Mouse (Mus musculus) midbrain, postnatal 0 days (tissue): ENCODE measurements around the gene Arhgef19. TPM values are rescaled to one million over a fixed set of nuclear protein-coding genes. Genes with fewer than 3 reads are reported as not detected.
A peak's percentile ranks its signal among the peaks of the same experiment; 100 is the strongest.

Experiments used
- ATAC-seq: fragments of 200-750 bp; cut with Nextera tagmentation; 2 replicates; pipeline ENCODE4 v1.8.0; 2017; ENCODE audit warnings: moderate number of reproducible peaks, mild to moderate bottlenecking, moderate TSS enrichment, moderate library complexity; ENCODE audit not compliant: low FRiP score
- DNase-seq: peaks from one replicate; pipeline ENCODE4 v3.0.0-alpha.2; 2015; ENCODE audit warnings: low spot score
- H3K27ac ChIP-seq: fragments of 300-500 bp; sonication (generic); 2 replicates; pipeline ENCODE4 v1.5.1; 2014; ENCODE audit warnings: low read depth, mild to moderate bottlenecking, low read length, mixed read lengths
- H3K27me3 ChIP-seq: fragments of 300-500 bp; sonication (generic); 2 replicates; pipeline ENCODE4 v1.6.1; 2014; ENCODE audit warnings: low read length, control low read depth, mixed read lengths; ENCODE audit not compliant: insufficient read depth
- H3K36me3 ChIP-seq: fragments of 300-500 bp; sonication (generic); 2 replicates; pipeline ENCODE4 v1.6.1; 2014; ENCODE audit warnings: low read length, control low read depth, mixed read lengths; ENCODE audit not compliant: insufficient read depth
- H3K4me1 ChIP-seq: fragments of 300-500 bp; sonication (generic); 2 replicates; pipeline ENCODE4 v1.6.1; 2014; ENCODE audit warnings: mild to moderate bottlenecking, control low read depth, antibody characterized with exemption, low read length, mixed read lengths; ENCODE audit not compliant: insufficient read depth
- H3K4me2 ChIP-seq: fragments of 300-500 bp; sonication (generic); 2 replicates; pipeline ENCODE4 v1.6.1; 2014; ENCODE audit warnings: low read depth, mild to moderate bottlenecking, low read length, mixed read lengths; ENCODE audit not compliant: poor library complexity, severe bottlenecking
- H3K4me3 ChIP-seq: fragments of 300-500 bp; sonication (generic); 2 replicates; pipeline ENCODE4 v1.5.1; 2014; ENCODE audit warnings: low read depth, mild to moderate bottlenecking, low read length, moderate library complexity
- H3K9ac ChIP-seq: fragments of 300-500 bp; sonication (generic); replicated peaks from 2 replicates; pipeline ENCODE4 v1.6.1; 2014; ENCODE audit warnings: mild to moderate bottlenecking, low read length, moderate library complexity, mixed read lengths; ENCODE audit not compliant: poor library complexity, severe bottlenecking
- H3K9me3 ChIP-seq: fragments of 300-500 bp; sonication (generic); 2 replicates; pipeline ENCODE4 v1.6.1; 2016; ENCODE audit warnings: low read length, control low read depth
- CTCF ChIP-seq: IDR thresholded peaks from 2 replicates; pipeline ENCODE4 v1.5.1; 2016; ENCODE audit warnings: antibody characterized with exemption, mild to moderate bottlenecking
- WGBS: fragments of 180-500 bp; shearing (Covaris S2); extraction: QIAGEN DNeasy Blood & Tissue Kit; methylation state at CpG from one replicate; pipeline ENCODE4 v1.1.7; 2014; 5-methylcytosine and 5-hydroxymethylcytosine counted together
- polyA plus RNA-seq: library from polyadenylated mRNA; unstranded; fragments of >200 nt; fragmentation: Nextera tagmentation; extraction: Ambion mirVana; gene quantifications from 2 replicates; pipeline ENCODE4 v1.2.1, GENCODE M21; 2015
- total RNA-seq: library from RNA; depleted of rRNA; stranded (reverse); fragments of >200 nt; gene quantifications from 2 replicates; pipeline ENCODE4 v1.2.3, GENCODE M21; 2014; rRNA removed

Gene Arhgef19
- total RNA-seq (0.76 and 1.3 TPM in 2 replicates), polyA plus RNA-seq (1.1 and 1.3 TPM in 2 replicates)

DNA sequence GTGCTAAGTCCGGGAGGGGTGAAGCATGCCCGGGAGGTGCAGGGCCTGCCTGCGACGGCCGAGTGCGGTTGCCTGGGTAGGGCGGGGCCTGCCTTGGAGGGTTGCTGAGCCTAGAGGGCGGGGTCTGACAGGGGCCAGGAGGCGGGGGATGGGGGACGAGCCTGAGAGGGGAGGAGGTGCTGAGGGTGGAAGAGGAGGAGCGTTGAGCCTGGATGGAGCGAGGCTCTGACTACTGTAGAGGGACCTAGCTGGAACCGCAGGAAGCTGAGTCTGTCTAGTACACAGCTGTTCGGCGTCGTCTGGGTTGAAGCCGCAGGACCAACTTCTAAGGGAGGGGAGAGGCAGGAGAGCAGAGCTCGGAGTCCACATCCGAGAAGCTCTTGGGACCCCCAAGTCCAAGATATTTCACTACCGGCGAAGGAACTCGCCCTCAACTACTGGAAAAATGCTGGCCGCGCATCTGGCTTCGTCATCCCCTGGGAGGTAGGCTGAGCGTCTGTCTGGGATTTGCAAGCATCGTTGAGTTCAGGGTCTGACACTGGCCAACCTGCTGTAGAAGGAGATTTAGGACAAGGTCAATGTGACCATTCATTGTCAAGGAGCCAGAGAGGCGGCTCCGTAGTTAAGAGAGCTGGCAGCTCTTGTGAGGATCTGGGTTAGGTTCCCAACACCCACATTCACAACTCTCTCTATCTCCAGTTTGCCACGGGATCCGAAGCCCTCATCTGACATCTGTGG lies at the start of gene Arhgef19:
TSS of gene Arhgef19 (plus strand) at position 112 of the 738 bp plus-strand sequence.
- H3K36me3 ChIP-seq: no peaks in the 10 kb centered on the region
- ATAC-seq (peak; percentile 59; the same call in 1 of the 2 replicates), DNase-seq (peak; percentile 60)
- no peak for TF ChIP-seq CTCF
- H3K27me3 ChIP-seq: peaks cover 36% of the 10 kb centered on the region; the same call in 1 of the 2 replicates
- H3K4me1 ChIP-seq: peaks cover 4% of the 10 kb centered on the region; the same call in 1 of the 2 replicates
- H3K4me3 ChIP-seq: peak within 1 kb of the TSS; percentile 26
- no peaks in the 10 kb centered on the region for H3K9me3 ChIP-seq
- no peak within 1 kb of the TSS for H3K9ac ChIP-seq
- WGBS: 2% methylated on average over 31 of the region's 31 CpGs
- peak within 1 kb of the TSS; percentile 44 for H3K4me2 ChIP-seq
- no peak within 1 kb of the TSS for H3K27ac ChIP-seq

DNA sequence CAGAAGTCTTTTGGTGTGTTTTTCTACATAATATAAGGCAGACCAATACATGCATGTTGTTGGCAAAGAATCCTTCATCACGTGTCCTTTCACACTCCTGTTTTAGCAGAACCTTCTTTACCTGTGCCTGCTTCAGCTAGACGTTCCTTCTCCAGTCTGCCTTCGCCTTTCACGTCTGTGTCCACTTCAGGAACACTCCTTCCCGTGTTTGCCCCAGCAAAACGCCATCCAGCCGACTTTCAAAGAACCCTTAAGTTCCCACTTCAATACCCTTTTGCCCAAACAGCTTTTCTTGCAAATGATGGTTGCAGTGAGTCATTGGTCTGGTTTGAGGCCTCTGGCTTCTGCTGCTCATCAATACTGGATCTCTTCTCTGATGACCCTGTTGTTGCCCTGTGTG lies 48.0 kb upstream of the Arhgef19 start:
- no peak overlapping the region for H3K9ac ChIP-seq
- no peak overlapping the region for H3K27ac ChIP-seq
- peaks cover 23% of the 10 kb centered on the region for H3K36me3 ChIP-seq
- H3K4me3 ChIP-seq: no peak overlapping the region
- no peak for TF ChIP-seq CTCF
- DNase-seq (no peak), ATAC-seq (no peak)
- no peaks in the 10 kb centered on the region for H3K27me3 ChIP-seq
- no peak overlapping the region for H3K4me2 ChIP-seq
- H3K9me3 ChIP-seq: no peaks in the 10 kb centered on the region
- no peaks in the 10 kb centered on the region for H3K4me1 ChIP-seq
- WGBS: 92% methylated on average over 7 of the region's 7 CpGs

DNA sequence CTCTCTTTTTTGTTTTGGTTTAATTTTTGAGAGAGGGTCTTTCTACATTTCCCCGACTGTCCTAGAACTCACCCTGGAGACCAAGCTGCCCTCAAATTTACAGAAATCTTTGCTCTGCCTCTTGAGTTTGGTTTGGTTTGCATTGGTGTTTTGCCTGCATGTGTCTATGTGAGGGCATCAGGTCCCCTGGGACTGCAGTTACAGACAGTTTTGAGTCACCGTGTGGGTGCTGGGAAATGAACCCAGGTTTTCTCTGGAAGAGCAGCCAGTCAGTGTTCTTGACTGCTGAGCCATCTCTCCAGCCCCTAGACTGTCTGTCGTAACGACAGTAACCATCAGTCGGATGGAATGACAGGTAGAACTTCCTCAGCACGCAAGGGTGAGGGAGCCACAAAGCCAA lies 44.7 kb upstream of the Arhgef19 start:
- WGBS: 94% methylated on average over 6 of the region's 6 CpGs
- Histone ChIP-seq H3K4me1 (no peaks in the 10 kb centered on the region), H3K4me2 (no peak overlapping the region), H3K36me3 (peaks cover 45% of the 10 kb centered on the region), H3K27ac (no peak overlapping the region), H3K9me3 (no peaks in the 10 kb centered on the region), H3K4me3 (no peak overlapping the region), H3K27me3 (no peaks in the 10 kb centered on the region), H3K9ac (no peak overlapping the region)
- no peak for DNase-seq
- no peak for ATAC-seq
- TF ChIP-seq CTCF: no peak

DNA sequence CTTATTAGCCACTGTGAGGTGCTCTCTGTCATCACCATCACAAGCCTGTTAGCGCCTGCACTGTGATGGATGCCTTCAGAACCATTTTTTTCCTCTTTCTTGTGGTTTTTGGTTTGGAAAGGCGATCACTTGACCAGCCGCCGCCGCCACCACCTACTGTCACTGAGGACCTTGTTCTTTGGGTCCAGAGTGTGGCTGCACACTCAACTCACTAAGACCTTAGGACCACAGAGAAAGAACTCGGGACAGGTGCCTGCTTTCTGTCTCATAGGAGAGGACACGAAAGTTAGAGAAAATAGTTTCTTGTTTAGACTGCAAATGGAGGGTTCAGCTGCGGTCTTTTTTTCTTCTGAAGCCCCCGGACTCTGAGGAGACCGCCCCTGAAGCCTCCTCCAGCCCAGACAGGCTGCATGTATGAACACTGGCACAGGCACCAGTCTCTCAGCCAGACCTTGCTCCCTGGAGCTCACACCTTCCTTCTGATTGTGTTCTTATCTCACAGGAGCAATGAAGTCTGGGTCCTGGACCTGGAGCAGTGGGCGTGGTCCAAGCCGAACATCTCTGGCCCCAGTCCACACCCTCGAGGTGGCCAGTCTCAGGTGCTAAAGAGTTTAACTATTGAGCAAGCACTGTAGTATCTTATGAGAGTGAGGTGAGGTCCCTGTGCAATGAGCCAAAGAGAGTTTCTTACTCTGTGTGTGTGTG lies 42.2 kb upstream of the Arhgef19 start:
- ATAC-seq (no peak), DNase-seq (no peak)
- no peaks in the 10 kb centered on the region for H3K27me3 ChIP-seq
- H3K9me3 ChIP-seq: no peaks in the 10 kb centered on the region
- H3K9ac ChIP-seq: no peak overlapping the region
- peaks cover 66% of the 10 kb centered on the region for H3K36me3 ChIP-seq
- no peak overlapping the region for H3K4me3 ChIP-seq
- no peak overlapping the region for H3K4me2 ChIP-seq
- WGBS: 99% methylated on average over 13 of the region's 13 CpGs
- no peak overlapping the region for H3K27ac ChIP-seq
- no peak for TF ChIP-seq CTCF
- H3K4me1 ChIP-seq: no peaks in the 10 kb centered on the region

DNA sequence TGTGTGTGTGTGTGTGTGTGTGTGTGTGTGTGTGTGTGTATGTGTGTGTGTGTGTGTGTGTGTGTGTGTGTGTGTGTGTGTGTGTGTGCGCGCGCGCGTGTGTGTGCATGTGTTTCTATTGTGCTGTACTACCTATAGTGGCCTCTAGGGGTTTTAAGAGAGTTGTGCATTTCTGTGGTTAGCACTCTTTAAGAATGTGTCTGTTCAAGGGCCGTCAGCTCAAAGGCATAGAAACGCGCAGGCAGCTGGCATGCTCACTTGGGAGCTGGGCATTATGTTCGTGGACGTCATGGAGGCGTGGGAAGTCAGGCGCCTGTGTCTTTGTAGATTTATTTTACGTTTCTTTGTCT lies 41.6 kb upstream of the Arhgef19 start:
- no peaks in the 10 kb centered on the region for H3K27me3 ChIP-seq
- no peak overlapping the region for H3K4me2 ChIP-seq
- WGBS: 96% methylated on average over 13 of the region's 13 CpGs
- H3K36me3 ChIP-seq: peaks cover 70% of the 10 kb centered on the region
- no peak for ATAC-seq
- H3K9me3 ChIP-seq: no peaks in the 10 kb centered on the region
- no peak for DNase-seq
- H3K9ac ChIP-seq: no peak overlapping the region
- no peak overlapping the region for H3K27ac ChIP-seq
- peak; percentile 31; the same call in 1 of the 2 replicates for TF ChIP-seq CTCF
- no peaks in the 10 kb centered on the region for H3K4me1 ChIP-seq
- H3K4me3 ChIP-seq: no peak overlapping the region

DNA sequence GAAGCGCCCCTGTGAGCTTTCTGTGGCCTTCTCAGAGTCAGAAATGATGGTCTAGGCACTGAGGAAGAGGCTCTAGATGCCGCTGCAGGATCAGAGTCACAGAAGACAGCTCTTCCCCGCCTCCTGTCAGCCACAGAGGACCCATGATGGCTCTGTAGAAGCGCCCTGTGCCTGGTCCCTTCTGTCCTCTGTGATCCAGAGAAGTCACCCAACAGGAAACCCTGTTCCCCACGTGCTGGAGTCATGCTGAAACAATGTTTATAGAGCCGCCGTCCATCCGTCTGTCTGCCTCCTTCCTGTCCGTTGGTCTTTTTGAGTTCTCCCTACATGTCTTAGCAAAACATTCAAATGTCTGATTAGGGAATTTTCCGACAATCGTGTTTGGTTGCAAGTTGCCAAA lies 38.4 kb upstream of the Arhgef19 start:
- H3K4me2 ChIP-seq: no peak overlapping the region
- TF ChIP-seq CTCF: no peak
- no peaks in the 10 kb centered on the region for H3K27me3 ChIP-seq
- 84% methylated on average over 11 of the region's 11 CpGs for WGBS
- peaks cover 56% of the 10 kb centered on the region for H3K36me3 ChIP-seq
- no peaks in the 10 kb centered on the region for H3K9me3 ChIP-seq
- H3K27ac ChIP-seq: no peak overlapping the region
- ATAC-seq (no peak), DNase-seq (no peak)
- no peak overlapping the region for H3K9ac ChIP-seq
- no peaks in the 10 kb centered on the region for H3K4me1 ChIP-seq
- no peak overlapping the region for H3K4me3 ChIP-seq
